ENCODE assay signal across 20 mouse cellular contexts in the genomic region with DNA sequence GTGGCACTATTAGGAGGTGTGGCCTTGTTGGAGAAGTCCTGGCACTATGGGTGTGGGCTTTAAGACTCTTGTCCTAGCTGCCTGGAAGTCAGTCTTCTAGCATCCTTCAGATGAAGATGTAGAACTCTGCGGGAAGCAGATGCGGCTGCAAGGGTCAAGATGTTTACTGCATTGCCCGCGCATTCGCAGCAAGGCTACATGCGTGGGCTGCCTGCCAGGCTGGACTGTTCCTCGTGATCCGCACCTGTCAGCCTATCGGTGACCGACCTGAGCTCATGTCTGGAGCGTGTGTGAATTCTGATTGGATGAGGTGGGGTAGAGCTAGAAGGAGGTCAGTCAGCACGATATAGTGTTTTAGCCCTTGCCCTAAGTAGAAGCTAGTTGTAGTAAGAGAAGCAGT. TPM values are rescaled to one million over a fixed set of nuclear protein-coding genes. Genes with fewer than 3 reads are reported as not detected.
DNase-seq lines count a peak whose midpoint lies in the region; ATAC-seq lines count a peak whose summit lies in the region.
"Had no signal": no experiment of that assay in that cellular context is flagged by ENCODE, and none has a peak within 500 bp of the region (broad histone marks: within the 10 kb centered on the region; RNA-seq: fewer than 3 reads in every experiment).

No protein-coding gene starts in this region.

- H3K4me3 ChIP-seq in forebrain, embryonic 13.5 days, result no peak overlapping the region
- no peak overlapping the region for H3K4me3 ChIP-seq in forebrain, embryonic 16.5 days (replicated peaks; ENCODE audit: low read length)
- no peak overlapping the region for H3K4me3 ChIP-seq in midbrain, embryonic 13.5 days (replicated peaks)
- no peak overlapping the region for H3K4me3 ChIP-seq in midbrain, embryonic 10.5 days
- no peak overlapping the region for H3K4me3 ChIP-seq in forebrain, embryonic 15.5 days
- H3K4me3 ChIP-seq: embryonic facial prominence, embryonic 15.5 days; erythroblast, embryonic 14.5 days; heart, embryonic 10.5 days; intestine, embryonic 15.5 days had no signal

- peaks cover 43% of the 10 kb centered on the region for H3K36me3 ChIP-seq in forebrain, embryonic 13.5 days (ENCODE audit: poor library complexity, severe bottlenecking)
- no peaks in the 10 kb centered on the region for H3K36me3 ChIP-seq in forebrain, embryonic 16.5 days (ENCODE audit: control insufficient read depth, insufficient read depth)
- peaks cover 36% of the 10 kb centered on the region for H3K36me3 ChIP-seq in midbrain, embryonic 13.5 days
- H3K36me3 ChIP-seq in midbrain, embryonic 10.5 days, result peaks cover 60% of the 10 kb centered on the region
- H3K36me3 ChIP-seq in forebrain, embryonic 15.5 days, result peaks cover 15% of the 10 kb centered on the region

- DNase-seq in midbrain, embryonic 10.5 days (ENCODE audit: low spot score), result no peak
- DNase-seq in R1 (ENCODE audit: low read depth, low spot score), result peak; percentile 47
- DNase-seq in ovary, postnatal 36 days (ENCODE audit: low spot score), result no peak
- DNase-seq: adrenal gland, adult 2 months; adrenal gland, postnatal 25 days; cerebellum, adult 2 months; embryo, embryonic 11 days; gastrocnemius, postnatal 36 days; heart, adult 18-20 months; heart, postnatal 10 days; heart, postnatal 4 days; kidney, adult 18-20 months had no signal

- H3K27ac ChIP-seq in forebrain, embryonic 13.5 days, result peak overlapping the region; percentile 82; the same call in 1 of the 2 replicates
- no peak overlapping the region for H3K27ac ChIP-seq in forebrain, embryonic 16.5 days (ENCODE audit: low read length)
- H3K27ac ChIP-seq in midbrain, embryonic 13.5 days, result peak overlapping the region; percentile 54
- no peak overlapping the region for H3K27ac ChIP-seq in midbrain, embryonic 10.5 days (replicated peaks)
- peak overlapping the region; percentile 80; the same call in 1 of the 2 replicates for H3K27ac ChIP-seq in forebrain, embryonic 15.5 days (replicated peaks)
- H3K27ac ChIP-seq: embryonic facial prominence, embryonic 15.5 days; heart, embryonic 10.5 days; intestine, embryonic 15.5 days had no signal

- no peak overlapping the region for H3K4me2 ChIP-seq in forebrain, embryonic 13.5 days
- H3K4me2 ChIP-seq in forebrain, embryonic 16.5 days (ENCODE audit: low read length), result no peak overlapping the region
- no peak overlapping the region for H3K4me2 ChIP-seq in midbrain, embryonic 13.5 days (replicated peaks)
- no peak overlapping the region for H3K4me2 ChIP-seq in forebrain, embryonic 15.5 days (replicated peaks)
- H3K4me2 ChIP-seq: embryonic facial prominence, embryonic 15.5 days; intestine, embryonic 15.5 days had no signal

- no peak overlapping the region for H3K9ac ChIP-seq in forebrain, embryonic 13.5 days
- H3K9ac ChIP-seq in forebrain, embryonic 16.5 days (replicated peaks; ENCODE audit: low read depth, low read length), result no peak overlapping the region
- H3K9ac ChIP-seq in midbrain, embryonic 13.5 days (replicated peaks), result no peak overlapping the region
- H3K9ac ChIP-seq in forebrain, embryonic 15.5 days (replicated peaks), result no peak overlapping the region
- H3K9ac ChIP-seq: embryonic facial prominence, embryonic 15.5 days; intestine, embryonic 15.5 days had no signal

- no peaks in the 10 kb centered on the region for H3K9me3 ChIP-seq in forebrain, embryonic 13.5 days (replicated peaks)
- no peaks in the 10 kb centered on the region for H3K9me3 ChIP-seq in forebrain, embryonic 16.5 days (ENCODE audit: control insufficient read depth, low read length)
- no peaks in the 10 kb centered on the region for H3K9me3 ChIP-seq in midbrain, embryonic 13.5 days
- H3K9me3 ChIP-seq in midbrain, embryonic 10.5 days (replicated peaks), result no peaks in the 10 kb centered on the region; the same call in 1 of the 2 replicates
- no peaks in the 10 kb centered on the region for H3K9me3 ChIP-seq in forebrain, embryonic 15.5 days
- H3K9me3 ChIP-seq: embryonic facial prominence, embryonic 15.5 days; heart, embryonic 10.5 days; intestine, embryonic 15.5 days had no signal

- ATAC-seq in forebrain, embryonic 13.5 days, result no peak
- ATAC-seq in forebrain, embryonic 16.5 days, result no peak
- no peak for ATAC-seq in midbrain, embryonic 13.5 days
- ATAC-seq in forebrain, embryonic 15.5 days (replicated peaks), result no peak
- ATAC-seq: intestine, embryonic 15.5 days had no signal

- 94% methylated on average over 12 of the region's 12 CpGs for WGBS in forebrain, embryonic 13.5 days
- WGBS in forebrain, embryonic 16.5 days, result 94% methylated on average over 12 of the region's 12 CpGs
- 95% methylated on average over 12 of the region's 12 CpGs for WGBS in midbrain, embryonic 13.5 days
- WGBS in midbrain, embryonic 10.5 days, result 96% methylated on average over 12 of the region's 12 CpGs
- 91% methylated on average over 12 of the region's 12 CpGs for WGBS in forebrain, embryonic 15.5 days

- H3K27me3 ChIP-seq in forebrain, embryonic 13.5 days, result no peaks in the 10 kb centered on the region
- no peaks in the 10 kb centered on the region for H3K27me3 ChIP-seq in forebrain, embryonic 16.5 days (replicated peaks; ENCODE audit: control insufficient read depth, insufficient read depth, low read length)
- no peaks in the 10 kb centered on the region for H3K27me3 ChIP-seq in midbrain, embryonic 13.5 days
- H3K27me3 ChIP-seq in midbrain, embryonic 10.5 days (ENCODE audit: low read depth, poor library complexity, severe bottlenecking), result no peaks in the 10 kb centered on the region
- H3K27me3 ChIP-seq in forebrain, embryonic 15.5 days, result no peaks in the 10 kb centered on the region
- H3K27me3 ChIP-seq: embryonic facial prominence, embryonic 15.5 days; intestine, embryonic 15.5 days had no signal

- peaks cover 61% of the 10 kb centered on the region for H3K4me1 ChIP-seq in forebrain, embryonic 13.5 days
- peaks cover 25% of the 10 kb centered on the region for H3K4me1 ChIP-seq in forebrain, embryonic 16.5 days (replicated peaks; ENCODE audit: control insufficient read depth, insufficient read depth, low read length)
- peaks cover 37% of the 10 kb centered on the region for H3K4me1 ChIP-seq in midbrain, embryonic 13.5 days (replicated peaks)
- peaks cover 14% of the 10 kb centered on the region for H3K4me1 ChIP-seq in midbrain, embryonic 10.5 days
- peaks cover 45% of the 10 kb centered on the region for H3K4me1 ChIP-seq in forebrain, embryonic 15.5 days

RNA-seq across cellular contexts. Expression of a gene that starts 31.6 kb away (rescaled TPM):
- 0.40 and 0.62 TPM in 2 replicates for polyA plus RNA-seq in forebrain, embryonic 13.5 days (2015; fragmentation: Nextera tagmentation; extraction: Ambion mirVana)
- 1.8 and 2.0 TPM in 2 replicates for polyA plus RNA-seq in forebrain, embryonic 16.5 days (2015; fragmentation: Nextera tagmentation; extraction: Ambion mirVana)
- polyA plus RNA-seq in midbrain, embryonic 13.5 days (2015; fragmentation: Nextera tagmentation; extraction: Ambion mirVana), result 0.98 and 1.2 TPM in 2 replicates
- 0.77 and 1.5 TPM in 2 replicates for polyA plus RNA-seq in midbrain, embryonic 10.5 days (2016; fragmentation: Nextera tagmentation; extraction: Ambion mirVana)
- 1.8 TPM in 2 replicates for polyA plus RNA-seq in forebrain, embryonic 15.5 days (2015; fragmentation: Nextera tagmentation; extraction: Ambion mirVana)

RNA-seq across cellular contexts. Expression of a gene that starts 44.6 kb away (rescaled TPM):
- polyA plus RNA-seq in forebrain, embryonic 13.5 days (2015; fragmentation: Nextera tagmentation; extraction: Ambion mirVana), result 235 and 246 TPM in 2 replicates
- polyA plus RNA-seq in forebrain, embryonic 16.5 days (2015; fragmentation: Nextera tagmentation; extraction: Ambion mirVana), result 230 and 234 TPM in 2 replicates
- polyA plus RNA-seq in midbrain, embryonic 13.5 days (2015; fragmentation: Nextera tagmentation; extraction: Ambion mirVana), result 214 and 215 TPM in 2 replicates
- polyA plus RNA-seq in midbrain, embryonic 10.5 days (2016; fragmentation: Nextera tagmentation; extraction: Ambion mirVana), result 205 and 233 TPM in 2 replicates
- polyA plus RNA-seq in forebrain, embryonic 15.5 days (2015; fragmentation: Nextera tagmentation; extraction: Ambion mirVana), result 221 and 224 TPM in 2 replicates

Comparison
In these comparisons a context has a peak if more than half of its experiments do, and no peak if none do; other contexts are left out.
1. H3K27ac ChIP-seq: peak in forebrain, embryonic 13.5 days (single experiment), midbrain, embryonic 13.5 days (single experiment) and forebrain, embryonic 15.5 days (single experiment); none in forebrain, embryonic 16.5 days (single experiment) and midbrain, embryonic 10.5 days (single experiment).